Mouse (Mus musculus): Measurements from ENCODE around the gene Sox9. TPM values are rescaled to one million over a fixed set of nuclear protein-coding genes. Genes with fewer than 3 reads are reported as not detected.

Gene Sox9
- polyA plus RNA-seq (2014; fragmentation: Illumina TruSeq; extraction: RNeasy Lipid Tissue Mini Kit (QIAGEN cat#74804); ENCODE audit: low read depth, low replicate concordance): 2.9 TPM

GRCm38 (mm10) chr11:112781994-112782356 is at the start of gene Sox9:
Sox9 (plus strand) TSS chr11:112782224.

